Mouse (Mus musculus): Measurements from ENCODE around the gene Zfp143. TPM values are rescaled to one million over a fixed set of nuclear protein-coding genes. Genes with fewer than 3 reads are reported as not detected.

Zfp143 gene
- 23.5 TPM for polyA plus RNA-seq (2017; shearing (Covaris generic))

GRCm38 (mm10) chr7:110061199-110061751, at the start of gene Zfp143:
Zfp143 (plus strand) TSS chr7:110061217.

GRCm38 (mm10) chr7:110018117-110018630, 42.8 kb upstream of the Zfp143 start, which contains the start of gene Ipo7:
Ipo7 (plus strand) TSS chr7:110018274.

GRCm38 (mm10) chr7:110121516-110122288, 60.7 kb downstream of the Zfp143 start, which contains the start of gene Wee1:
Wee1 (plus strand) TSS chr7:110122046.

Other genes with a start within 250 kb of the Zfp143 start
- not detected for gene Scube2, start 195.5 kb upstream of the Zfp143 start, polyA plus RNA-seq (2017; shearing (Covaris generic))
- 20.6 TPM for gene Dennd5a, start 100.7 kb upstream of the Zfp143 start, polyA plus RNA-seq (2017; shearing (Covaris generic))
- 46.4 TPM for gene Tmem41b, start 74.3 kb upstream of the Zfp143 start, polyA plus RNA-seq (2017; shearing (Covaris generic))
- gene Ipo7, start 42.9 kb upstream of the Zfp143 start, polyA plus RNA-seq (2017; shearing (Covaris generic)): 38.0 TPM
- 2.4 TPM for gene Wee1, start 60.8 kb downstream of the Zfp143 start, polyA plus RNA-seq (2017; shearing (Covaris generic))
- gene Swap70, start 160.5 kb downstream of the Zfp143 start, polyA plus RNA-seq (2017; shearing (Covaris generic)): 9.7 TPM